Mouse (Mus musculus) embryonic facial prominence, embryonic 10.5 days (tissue): ENCODE measurements at regions not wholly inside any gene's neighbourhood (a gene's known extent, or its start where the extent isn't known, plus 50 kb on each side); places are given as distances from the start of the nearest gene placed in this dataset.
"Not testable (repeated sequence)": the region's sequence is repeated elsewhere in the genome, so short reads cannot be mapped to it uniquely, and the experiment has no call there.

ENCODE experiments used
- DNase-seq: peaks from one replicate; pipeline ENCODE4 v3.0.0-alpha.2; 2017; ENCODE audit warnings: low spot score
- H3K27ac ChIP-seq: fragments of 300-500 bp; sonication (generic); replicated peaks from 2 replicates; pipeline ENCODE4 v1.5.1; 2016; ENCODE audit warnings: mild to moderate bottlenecking
- H3K27me3 ChIP-seq: fragments of 300-500 bp; sonication (generic); replicated peaks from 2 replicates; pipeline ENCODE4 v1.6.1; 2016; ENCODE audit warnings: low read depth, mild to moderate bottlenecking; ENCODE audit not compliant: poor library complexity, severe bottlenecking
- H3K36me3 ChIP-seq: fragments of 300-500 bp; sonication (generic); replicated peaks from 2 replicates; pipeline ENCODE4 v1.6.1; 2016; ENCODE audit warnings: mild to moderate bottlenecking, moderate library complexity
- H3K4me1 ChIP-seq: fragments of 300-500 bp; sonication (generic); 2 replicates; pipeline ENCODE4 v1.6.1; 2016
- H3K4me3 ChIP-seq: fragments of 300-500 bp; sonication (generic); 2 replicates; pipeline ENCODE4 v1.5.1; 2016; ENCODE audit warnings: mild to moderate bottlenecking, moderate library complexity
- H3K9me3 ChIP-seq: fragments of 300-500 bp; sonication (generic); 2 replicates; pipeline ENCODE4 v1.6.1; 2016; ENCODE audit warnings: mild to moderate bottlenecking
- WGBS: fragments of 180-500 bp; shearing (Covaris S2); methylation state at CpG from one replicate; pipeline ENCODE4 v1.1.7; 2016; 5-methylcytosine and 5-hydroxymethylcytosine counted together

DNA sequence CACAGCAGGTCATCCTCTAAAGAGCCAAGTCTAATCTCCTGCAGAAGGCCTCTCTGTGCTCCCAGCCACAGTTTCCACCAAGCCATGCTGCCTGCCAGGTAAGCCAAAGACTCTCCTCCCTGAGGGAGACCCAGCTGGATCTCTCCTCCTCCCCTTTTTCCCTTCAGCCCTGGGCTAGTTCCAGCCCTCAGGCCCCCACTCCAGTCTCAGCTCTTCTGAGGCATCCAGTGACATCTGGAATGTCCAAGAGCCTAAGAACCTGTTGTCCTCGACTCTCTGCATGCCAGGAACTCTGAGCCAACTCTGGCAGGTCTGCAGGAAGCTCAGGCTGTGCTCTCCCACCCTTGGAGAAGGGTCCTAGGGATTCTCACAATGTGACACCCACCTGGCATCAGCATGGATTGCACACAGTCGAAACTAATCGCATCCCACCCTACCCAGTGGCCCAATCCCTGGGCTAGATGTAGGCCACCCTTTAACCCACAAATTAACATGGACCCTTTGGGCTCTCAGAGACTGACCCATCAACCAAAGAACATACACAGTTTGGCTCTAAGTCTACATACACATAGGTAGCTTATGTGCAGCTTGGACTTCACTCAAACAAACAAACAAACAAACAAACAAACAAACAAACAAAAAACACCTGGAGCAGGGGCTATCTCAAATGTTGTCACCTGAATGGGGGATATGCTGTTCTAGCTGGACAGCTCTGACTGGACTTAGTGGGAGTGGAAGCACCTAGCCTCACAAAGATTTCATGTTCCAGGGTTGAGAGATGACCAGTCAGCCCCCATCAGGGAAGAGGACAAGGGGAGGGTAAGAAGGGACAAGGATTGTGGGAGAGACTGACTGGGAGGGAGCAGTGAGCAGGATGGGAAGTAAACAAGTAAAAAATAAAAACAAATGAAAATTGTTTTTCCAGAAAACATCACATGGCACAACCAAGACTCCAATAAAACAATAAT, 57.9 kb upstream of the Zfp709 start:
- H3K27me3 ChIP-seq, H3K4me1 ChIP-seq, H3K27ac ChIP-seq, H3K9me3 ChIP-seq, H3K36me3 ChIP-seq, H3K4me3 ChIP-seq: not testable (repeated sequence)
- WGBS, result 73% methylated on average over 3 of the region's 3 CpGs
- peak; percentile 7 for DNase-seq

DNA sequence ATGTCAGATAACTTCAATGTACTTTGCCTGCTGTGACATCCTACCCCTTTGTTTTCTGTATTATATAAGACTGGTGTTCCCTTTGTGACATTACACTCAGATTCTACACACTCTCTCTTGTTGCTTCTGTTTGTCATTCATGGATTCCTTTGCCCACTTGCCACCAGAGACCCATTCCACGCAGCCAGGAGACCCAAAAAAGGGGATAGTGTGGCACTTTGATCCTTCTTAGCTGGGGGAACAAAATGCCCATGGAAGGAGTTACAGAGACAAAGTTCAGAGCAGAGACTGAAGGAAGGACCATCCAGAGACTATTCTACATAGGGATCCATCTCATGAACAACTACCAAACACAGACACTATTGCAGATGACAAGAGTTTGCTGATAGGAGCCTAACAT, 59.1 kb upstream of the Zfp709 start:
- not testable (repeated sequence) for H3K9me3 ChIP-seq, H3K4me1 ChIP-seq, H3K36me3 ChIP-seq, H3K4me3 ChIP-seq, H3K27ac ChIP-seq, H3K27me3 ChIP-seq
- 60% methylated on average over 1 of the region's 1 CpGs for WGBS
- DNase-seq, result peak; percentile 8

DNA sequence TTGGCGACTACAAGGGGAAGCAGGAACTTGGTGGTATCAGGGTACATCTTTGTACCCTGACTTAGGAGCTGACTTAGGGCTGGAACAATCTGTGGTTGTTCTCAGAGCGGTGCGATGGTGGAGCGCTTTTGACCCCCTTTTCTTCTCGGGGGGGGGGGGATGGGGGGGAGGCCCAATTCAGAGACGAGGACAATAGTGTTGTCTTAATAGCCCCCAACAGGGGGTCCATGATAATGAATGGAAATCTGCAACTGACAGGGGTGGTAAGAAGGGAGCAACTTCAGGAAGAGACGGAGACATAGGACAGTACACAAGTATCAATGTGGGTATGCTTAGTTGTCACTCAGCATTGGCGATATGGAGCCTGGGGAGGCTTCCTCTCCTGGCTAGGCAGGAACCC, 61.9 kb upstream of the Zfp709 start:
- DNase-seq, result peak; percentile 7
- not testable (repeated sequence) for H3K9me3 ChIP-seq, H3K4me3 ChIP-seq, H3K36me3 ChIP-seq, H3K27me3 ChIP-seq, H3K4me1 ChIP-seq, H3K27ac ChIP-seq
- 83% methylated on average over 8 of the region's 8 CpGs for WGBS

DNA sequence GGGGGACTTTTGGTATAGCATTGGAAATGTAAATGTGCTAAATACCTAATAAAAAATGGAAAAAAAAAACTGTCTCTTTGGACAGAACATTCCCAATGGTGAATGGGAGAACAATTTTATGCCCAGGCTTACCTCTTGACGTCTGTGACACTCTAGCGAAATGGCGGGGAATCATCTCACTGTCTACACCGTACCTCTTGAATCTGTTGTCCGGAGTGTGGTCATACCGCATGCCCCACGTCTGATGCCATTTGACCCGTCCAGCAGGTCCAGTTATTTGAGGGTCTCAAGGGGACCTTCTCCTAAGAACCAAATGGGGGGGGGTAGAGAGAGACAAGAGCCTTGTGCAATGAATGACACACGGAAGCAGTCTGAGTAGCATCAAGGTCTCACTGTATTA, 62.4 kb upstream of the Zfp709 start:
- H3K27ac ChIP-seq, H3K4me3 ChIP-seq, H3K9me3 ChIP-seq, H3K27me3 ChIP-seq, H3K4me1 ChIP-seq, H3K36me3 ChIP-seq: not testable (repeated sequence)
- WGBS, result 89% methylated on average over 9 of the region's 9 CpGs
- peak; percentile 7 for DNase-seq

DNA sequence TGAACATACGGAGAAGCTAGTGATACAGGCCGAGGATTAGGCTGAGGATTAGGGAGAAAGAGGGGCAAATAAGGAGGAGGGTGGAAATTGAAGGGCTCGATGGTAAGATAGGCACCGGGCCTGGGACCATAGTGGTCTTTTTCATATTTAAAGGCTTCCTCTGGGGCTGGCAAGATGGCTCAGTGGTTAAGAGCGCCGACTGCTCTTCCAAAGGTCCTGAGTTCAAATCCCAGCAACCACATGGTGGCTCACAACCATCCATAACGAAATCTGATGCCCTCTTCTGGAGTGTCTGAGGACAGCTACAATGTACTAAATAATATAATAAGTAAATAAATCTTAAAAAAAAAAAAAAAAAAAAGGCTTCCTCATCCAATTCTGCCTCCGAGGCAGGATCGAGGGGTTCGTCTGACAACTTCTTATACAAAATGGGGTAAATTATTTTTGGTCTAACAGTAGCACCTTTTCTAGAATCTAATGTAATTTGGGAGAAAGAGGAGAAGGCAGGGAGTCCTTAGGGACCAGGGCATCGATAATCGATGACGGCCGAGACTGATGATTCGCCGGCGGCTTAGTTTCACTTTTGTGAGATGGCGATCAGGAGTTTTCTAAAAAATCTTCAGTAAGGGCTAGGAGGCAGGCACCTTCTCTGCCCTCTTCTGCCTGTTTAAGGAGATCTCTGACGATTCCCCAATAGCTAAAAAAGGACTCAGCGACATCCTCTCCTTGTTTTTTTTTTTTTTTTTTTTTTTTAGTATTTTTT, 65.4 kb upstream of the Zfp709 start:
- WGBS, result 89% methylated on average over 20 of the region's 20 CpGs
- not testable (repeated sequence) for H3K27me3 ChIP-seq, H3K9me3 ChIP-seq, H3K27ac ChIP-seq, H3K36me3 ChIP-seq, DNase-seq, H3K4me3 ChIP-seq, H3K4me1 ChIP-seq

DNA sequence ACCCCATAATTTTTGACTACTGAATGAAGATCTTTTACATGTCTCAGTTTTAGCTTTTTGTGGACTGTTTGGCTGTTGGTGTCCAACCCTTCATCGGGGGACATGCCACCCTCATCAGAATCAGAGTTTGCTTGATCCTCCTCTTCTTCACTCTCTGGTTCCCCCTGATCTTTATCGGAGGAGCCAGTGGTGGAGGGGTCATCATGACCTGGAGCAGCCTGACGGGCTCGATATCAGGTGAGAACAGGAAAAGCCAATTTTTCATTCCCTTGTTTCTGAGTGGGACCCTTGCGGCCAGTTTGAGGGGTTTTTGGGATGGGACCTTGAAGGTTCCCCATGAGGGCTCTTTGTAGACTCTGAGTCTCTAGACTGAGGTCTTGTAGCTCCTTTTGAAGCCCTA, 66.0 kb upstream of the Zfp709 start:
- whole genome bisulfite sequencing, result 93% methylated on average over 5 of the region's 5 CpGs
- H3K36me3 ChIP-seq, H3K9me3 ChIP-seq, H3K4me1 ChIP-seq, H3K4me3 ChIP-seq, H3K27ac ChIP-seq, DNase-seq, H3K27me3 ChIP-seq: not testable (repeated sequence)

DNA sequence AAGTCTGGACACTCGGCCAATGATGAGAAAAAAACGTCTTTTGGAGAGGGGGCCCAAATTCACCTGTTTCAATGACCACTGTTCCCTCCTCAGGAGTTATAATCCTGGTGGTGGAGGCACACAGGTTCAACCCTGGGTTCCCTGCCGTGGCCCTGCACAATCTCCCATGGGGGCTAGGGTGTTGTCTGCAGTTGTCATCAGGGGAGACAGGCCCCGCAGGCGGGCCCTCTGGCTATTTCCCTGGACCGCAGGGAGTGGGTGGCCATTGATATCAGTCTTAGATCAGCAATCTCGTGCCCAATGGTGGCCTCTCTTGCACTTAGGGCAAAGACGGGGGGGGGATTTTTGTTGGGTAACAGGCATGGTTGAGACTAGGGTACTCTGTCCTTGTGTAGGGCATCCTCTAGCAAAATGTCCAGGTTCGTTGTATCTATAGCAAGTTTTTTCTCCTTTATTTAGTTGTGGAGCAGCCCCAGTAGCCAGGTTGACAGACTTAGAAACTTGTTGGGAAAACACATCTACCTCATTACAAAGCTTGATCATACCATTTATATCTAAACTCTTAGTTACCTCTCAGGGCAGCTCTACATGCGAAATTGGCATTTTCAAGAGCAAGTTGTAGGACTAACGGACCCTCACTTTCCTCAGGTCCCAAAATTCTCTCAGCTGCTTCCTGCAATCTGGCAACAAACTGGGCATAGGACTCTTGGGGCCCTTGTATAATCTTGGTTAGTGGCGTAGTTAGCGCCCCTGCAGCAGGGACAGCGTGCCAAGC, 66.9 kb upstream of the Zfp709 start:
- H3K36me3 ChIP-seq, H3K4me1 ChIP-seq, H3K27me3 ChIP-seq, H3K4me3 ChIP-seq, H3K27ac ChIP-seq, H3K9me3 ChIP-seq: not testable (repeated sequence)
- 90% methylated on average over 14 of the region's 14 CpGs for WGBS
- DNase-seq, result peak; percentile 8

DNA sequence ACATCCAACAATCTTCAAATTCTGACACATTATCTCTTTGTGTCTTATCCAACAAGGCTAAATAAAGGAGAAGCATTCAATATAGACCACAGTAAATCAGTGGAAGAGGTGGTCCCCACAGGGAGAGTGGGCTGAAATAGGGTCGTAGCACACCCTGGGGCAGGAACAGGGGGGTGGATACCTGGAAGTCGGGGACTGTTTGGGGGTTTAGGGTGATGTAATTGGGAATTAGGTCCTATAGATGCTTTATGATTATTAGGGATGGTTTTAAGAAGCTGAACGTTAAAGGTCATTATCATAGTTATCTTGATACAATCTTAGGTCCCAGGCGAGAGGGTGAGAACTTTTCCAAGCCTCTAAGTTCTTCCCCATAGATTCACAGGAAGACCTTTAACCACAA, 67.9 kb upstream of the Zfp709 start:
- 85% methylated on average over 4 of the region's 4 CpGs for WGBS
- not testable (repeated sequence) for H3K36me3 ChIP-seq, H3K4me1 ChIP-seq, DNase-seq, H3K27ac ChIP-seq, H3K27me3 ChIP-seq, H3K9me3 ChIP-seq, H3K4me3 ChIP-seq

DNA sequence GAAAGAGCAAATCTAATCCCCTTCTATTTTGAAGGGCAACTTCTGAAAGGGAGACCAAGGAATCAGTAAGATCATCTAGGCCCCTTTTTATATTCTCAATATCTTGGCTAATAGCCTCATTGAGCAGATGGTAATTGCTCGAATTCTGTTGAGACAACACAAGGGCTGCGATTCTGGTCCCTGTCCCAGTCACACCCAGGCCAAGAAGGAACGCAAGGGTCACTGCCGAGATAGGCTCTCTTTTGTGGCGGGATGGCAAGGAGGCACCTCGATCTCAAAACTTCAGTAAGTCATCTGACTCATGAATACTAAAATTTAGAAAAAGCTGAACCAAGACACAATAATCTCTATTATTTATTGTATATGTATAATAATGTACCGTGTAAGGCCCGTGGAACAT, 68.6 kb upstream of the Zfp709 start:
- H3K27ac ChIP-seq, H3K4me3 ChIP-seq, H3K36me3 ChIP-seq, H3K27me3 ChIP-seq, H3K4me1 ChIP-seq, H3K9me3 ChIP-seq: not testable (repeated sequence)
- peak; percentile 10 for DNase-seq
- WGBS, result 91% methylated on average over 8 of the region's 8 CpGs

DNA sequence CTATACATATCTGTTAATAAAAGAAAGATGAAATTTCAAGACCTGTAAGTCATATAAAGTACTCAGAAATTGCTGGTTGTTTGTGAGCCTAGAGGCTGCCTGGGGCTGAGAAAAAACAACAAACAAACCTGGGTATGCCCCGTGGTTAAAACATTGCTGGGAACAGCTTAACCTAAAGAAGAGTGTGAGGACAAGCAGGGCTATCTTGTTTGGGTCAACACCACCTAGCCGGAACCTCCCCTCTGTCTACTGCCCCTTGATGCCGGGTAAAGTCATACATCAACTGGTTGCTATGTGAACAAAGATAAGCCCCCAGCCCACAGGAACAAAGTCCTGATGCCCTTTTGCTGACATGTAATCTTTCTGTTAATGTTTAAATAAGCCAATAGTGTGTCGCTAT, 74.0 kb upstream of the Zfp709 start:
- H3K36me3 ChIP-seq, DNase-seq, H3K9me3 ChIP-seq, H3K27me3 ChIP-seq, H3K27ac ChIP-seq, H3K4me3 ChIP-seq, H3K4me1 ChIP-seq: not testable (repeated sequence)
- 82% methylated on average over 3 of the region's 4 CpGs for WGBS

DNA sequence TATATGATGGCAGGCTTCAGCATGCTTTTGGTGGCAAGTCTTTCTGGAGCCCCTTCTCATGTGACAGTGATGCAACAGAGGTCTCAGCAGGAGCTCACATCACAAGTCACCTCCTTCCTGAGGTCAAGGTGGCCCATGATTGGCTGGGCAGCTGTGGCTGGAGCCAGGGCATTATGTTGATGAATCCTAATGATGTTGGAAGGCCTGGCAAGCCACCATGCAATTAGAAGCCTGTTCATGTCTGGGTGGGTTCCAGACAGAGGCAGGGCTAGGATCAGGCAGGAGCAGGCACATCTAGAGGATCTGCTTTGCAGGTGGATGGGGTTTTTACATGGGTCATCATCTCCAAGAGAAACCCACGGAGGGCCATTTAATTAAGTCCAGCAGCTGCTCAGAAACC, 77.2 kb upstream of the Zfp709 start:
- H3K4me1 ChIP-seq, DNase-seq, H3K36me3 ChIP-seq, H3K27ac ChIP-seq, H3K27me3 ChIP-seq, H3K4me3 ChIP-seq, H3K9me3 ChIP-seq: not testable (repeated sequence)
- 79% methylated on average over 1 of the region's 1 CpGs for WGBS

DNA sequence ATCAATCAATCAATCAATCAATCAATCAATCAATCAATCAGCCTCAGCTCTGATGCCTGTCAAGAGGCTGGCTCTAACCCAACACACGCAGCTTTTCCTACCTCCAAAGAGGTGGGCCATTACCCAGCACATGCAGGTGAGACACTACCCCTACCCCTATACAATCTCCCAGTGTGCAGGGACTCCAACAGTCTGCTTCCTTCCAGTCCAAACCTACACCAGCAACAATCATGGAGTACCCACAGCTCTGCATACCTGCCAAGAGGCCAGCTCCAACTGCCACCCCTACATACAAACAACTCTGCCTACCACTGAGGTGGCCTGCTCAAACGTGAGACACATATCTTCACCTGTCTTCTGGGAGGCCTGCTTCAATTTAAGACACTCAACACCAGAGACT, 76.7 kb upstream of the Fcho1 start:
- H3K27me3 ChIP-seq, H3K4me3 ChIP-seq, H3K4me1 ChIP-seq, H3K36me3 ChIP-seq, DNase-seq, H3K9me3 ChIP-seq, H3K27ac ChIP-seq: not testable (repeated sequence)
- 72% methylated on average over 2 of the region's 2 CpGs for WGBS

DNA sequence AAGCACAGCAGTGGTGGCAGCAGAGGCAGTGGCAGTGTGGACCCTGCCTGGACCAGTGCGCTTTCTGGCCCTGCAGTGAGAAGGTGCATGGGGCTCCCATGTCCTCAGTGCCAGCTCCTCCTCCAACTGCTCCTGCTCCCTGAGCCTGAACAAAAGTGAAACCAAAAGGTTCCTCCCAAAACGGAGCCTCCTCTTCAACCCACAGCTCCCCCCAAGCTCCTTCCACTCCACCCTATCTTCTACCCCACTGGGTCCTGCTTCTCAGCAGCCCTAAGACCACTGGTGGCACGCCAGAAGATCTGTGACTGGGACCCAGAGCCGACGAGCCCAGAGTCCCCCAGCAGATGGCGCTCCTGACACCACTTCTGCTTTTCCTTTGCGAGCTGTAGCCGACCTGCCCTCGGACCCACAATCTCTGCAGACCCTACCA, 63.5 kb upstream of the Fcho1 start:
- not testable (repeated sequence) for H3K27ac ChIP-seq, DNase-seq, H3K27me3 ChIP-seq, H3K4me3 ChIP-seq, H3K4me1 ChIP-seq, H3K36me3 ChIP-seq, H3K9me3 ChIP-seq
- 2% methylated on average over 4 of the region's 9 CpGs for WGBS
